Mouse (Mus musculus): ENCODE data around the gene Ppp6r2.

Gene Ppp6r2

DNA sequence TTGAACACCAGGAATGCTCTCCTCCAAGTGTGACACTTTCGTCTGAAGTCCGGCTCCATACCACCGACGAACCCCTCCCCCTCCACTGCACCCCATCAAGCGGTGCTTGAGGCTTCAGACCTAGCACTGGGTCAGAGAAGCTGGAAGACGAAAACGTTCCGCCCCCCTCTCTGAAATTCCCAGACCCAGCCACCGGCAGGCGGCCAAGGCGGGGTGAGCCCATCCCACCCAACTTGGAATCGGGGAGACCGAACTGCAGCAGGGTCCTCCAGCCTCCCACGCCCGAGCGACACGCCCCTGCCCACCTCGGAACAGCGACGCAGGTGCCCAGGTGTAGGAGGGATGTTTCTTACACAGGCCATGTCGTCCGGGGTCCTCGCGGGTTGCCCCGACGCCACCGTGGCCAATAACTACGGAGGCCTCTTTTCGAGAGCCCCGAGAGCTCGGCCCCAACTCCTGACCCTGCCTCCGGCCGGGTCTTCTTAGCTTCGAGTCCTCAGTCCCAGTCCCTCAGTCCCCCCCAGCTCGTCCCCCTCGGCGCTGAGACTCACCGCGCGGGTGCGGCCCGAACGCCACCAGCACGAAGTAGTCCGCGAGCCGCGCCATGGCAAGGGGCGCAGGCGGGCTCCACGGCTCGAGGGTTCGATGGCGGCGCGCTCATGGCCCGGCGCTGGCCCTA lies 103.3 kb downstream of the Ppp6r2 start:
- DNase-seq = peak; percentile 56

DNA sequence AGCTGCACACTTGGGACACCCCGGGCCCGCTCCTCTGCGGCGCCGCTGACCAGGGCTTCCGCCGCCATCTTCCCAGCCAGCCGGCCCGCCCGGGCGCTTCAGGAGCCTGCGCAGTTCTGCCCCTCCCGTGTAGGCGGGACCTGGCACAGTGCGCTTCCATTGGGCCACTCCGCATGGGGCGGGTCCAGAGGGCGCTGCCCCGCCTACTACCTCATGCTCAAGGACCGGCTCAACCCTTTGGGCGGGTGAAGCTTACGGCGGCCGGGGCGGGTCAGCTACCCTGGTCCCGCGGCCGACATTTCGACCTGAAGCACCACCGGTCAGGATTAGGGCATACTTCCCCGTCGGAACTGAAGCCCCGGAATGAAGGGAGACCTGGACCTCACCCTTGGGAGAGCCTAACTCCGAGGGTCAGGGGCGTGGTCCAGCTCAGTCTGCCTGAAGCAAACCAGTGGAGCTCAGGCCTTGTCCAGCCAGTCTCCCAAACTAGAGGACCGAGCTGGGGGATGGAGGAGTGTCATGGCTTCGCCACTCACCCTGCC lies 103.9 kb downstream of the Ppp6r2 start, which contains the start of gene Sbf1:
TSS of gene Sbf1 (minus strand) at position 122 of the 542 bp plus-strand sequence.
- DNase-seq = peak; percentile 99

DNA sequence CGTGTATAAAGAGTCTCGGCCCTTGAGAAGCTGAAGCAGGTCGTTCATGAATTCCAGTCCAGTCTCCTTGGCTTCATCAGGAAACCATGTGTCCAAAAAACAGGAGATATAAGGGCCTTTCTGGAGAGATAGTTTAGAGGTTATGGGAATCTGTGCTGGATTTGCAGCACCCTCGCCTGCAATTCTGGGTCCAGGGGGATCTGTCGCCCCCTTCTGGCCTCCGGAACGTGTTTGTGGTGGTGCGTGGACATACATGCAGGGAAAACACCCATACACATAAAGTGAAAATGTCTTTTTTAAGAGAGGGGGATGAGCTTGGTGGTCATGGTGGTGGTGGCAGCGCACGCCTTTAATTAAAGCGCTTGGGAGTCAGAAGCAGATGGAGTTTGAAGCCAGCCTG lies 104.8 kb downstream of the Ppp6r2 start:
- no peak for DNase-seq

DNA sequence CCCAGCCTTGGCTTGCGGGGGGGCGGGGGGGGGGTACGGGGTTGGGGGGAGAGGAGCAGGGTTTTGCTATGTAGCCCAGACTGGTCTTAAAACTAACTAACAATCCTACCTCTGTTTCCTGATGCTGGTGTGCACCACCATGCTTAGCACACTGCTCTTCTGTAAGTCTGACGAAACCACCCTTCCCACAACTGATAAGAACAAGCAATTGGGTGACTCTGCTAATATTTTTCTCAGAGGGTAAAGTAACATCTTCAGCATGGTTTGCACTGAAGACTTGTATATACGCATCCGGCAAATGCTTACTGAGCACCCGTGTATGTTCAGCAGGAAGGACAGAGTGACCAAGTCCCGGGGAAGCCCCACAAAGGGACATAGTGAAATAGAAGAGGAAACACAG lies 109.9 kb downstream of the Ppp6r2 start:
- no peak for DNase-seq

DNA sequence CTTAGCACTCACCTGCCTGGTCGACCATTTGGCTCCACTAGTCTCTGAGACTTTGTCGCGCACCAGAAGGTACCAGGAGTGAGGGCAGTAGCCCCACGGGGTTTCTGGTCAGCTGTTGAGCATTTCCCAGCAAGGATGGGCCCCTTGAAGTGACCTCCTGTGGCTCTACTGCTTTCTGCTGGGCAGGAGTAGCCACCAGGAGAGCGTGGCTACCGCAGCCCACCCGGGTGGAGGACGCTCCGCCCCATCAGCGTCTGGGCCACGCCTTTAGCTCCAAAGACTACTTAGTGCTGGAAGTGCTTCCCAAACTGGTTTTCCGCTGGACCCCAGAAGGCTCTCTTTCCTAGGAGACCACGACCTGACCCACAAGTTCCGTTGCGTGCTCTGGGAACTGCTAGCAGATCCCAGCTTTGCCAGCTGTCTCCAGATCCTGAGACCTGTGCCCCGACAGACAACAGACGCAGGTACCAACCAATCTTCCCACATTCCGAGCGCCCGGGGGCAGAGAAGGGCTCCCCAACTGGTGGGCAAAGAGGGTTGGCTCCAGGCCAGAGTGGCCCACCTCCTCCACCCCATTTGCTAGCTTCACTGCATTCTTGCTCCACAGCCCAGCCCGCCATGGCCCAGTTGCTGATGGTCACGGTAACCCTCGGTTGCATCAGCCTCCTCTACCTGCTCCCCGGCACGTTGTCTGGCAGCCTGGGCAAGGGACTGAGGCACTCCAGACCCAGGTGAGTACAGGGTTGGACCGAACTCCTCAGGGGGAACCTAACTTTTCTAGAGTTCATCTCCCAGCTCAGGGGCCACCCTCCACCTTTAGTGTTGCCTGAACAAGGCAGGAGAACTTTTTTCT lies 111.5 kb downstream of the Ppp6r2 start, which contains the start of gene Adm2:
TSS of gene Adm2 (plus strand) at position 51 of the 853 bp plus-strand sequence.
- no peak for DNase-seq

DNA sequence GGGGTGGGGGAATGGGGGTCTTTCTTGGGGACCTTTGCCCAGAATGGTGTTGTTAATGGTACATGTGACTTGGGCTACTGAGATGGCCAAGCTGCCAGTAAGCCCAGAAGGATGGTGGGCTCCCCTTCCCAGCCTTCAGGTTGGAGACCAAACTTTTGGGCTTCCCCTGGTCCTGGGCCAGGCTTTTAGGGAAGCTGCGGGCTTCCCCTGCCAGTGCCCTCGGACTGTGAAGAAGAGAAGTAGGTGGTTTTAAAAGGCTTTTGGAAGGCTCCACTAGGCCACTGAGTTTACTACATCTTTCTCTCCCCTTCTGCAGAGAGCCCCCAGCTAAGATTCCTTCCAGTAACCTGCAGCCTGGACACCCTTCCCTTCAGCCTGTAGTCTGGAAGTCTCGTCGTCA lies 112.3 kb downstream of the Ppp6r2 start:
- DNase-seq = no peak

DNA sequence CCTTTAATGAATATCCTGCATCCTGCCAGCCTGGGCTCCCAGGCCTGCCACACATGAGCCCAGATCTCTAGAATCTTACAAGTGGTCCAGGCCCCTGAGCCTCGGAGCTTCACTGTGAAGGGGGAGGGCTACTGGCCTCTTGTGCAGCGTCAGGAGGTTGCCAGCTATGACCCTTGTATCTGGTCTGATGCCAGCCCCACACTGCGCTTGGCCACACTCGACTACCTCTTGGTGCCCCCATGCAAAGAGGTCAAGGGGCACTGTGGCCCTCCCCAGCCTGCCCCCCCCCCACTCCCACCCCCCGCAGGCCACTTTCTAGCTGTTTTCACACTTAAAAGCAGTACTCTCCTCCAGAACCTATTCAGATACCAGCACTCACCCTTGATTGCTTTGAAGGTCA lies 115.1 kb downstream of the Ppp6r2 start:
- DNase-seq = no peak

DNA sequence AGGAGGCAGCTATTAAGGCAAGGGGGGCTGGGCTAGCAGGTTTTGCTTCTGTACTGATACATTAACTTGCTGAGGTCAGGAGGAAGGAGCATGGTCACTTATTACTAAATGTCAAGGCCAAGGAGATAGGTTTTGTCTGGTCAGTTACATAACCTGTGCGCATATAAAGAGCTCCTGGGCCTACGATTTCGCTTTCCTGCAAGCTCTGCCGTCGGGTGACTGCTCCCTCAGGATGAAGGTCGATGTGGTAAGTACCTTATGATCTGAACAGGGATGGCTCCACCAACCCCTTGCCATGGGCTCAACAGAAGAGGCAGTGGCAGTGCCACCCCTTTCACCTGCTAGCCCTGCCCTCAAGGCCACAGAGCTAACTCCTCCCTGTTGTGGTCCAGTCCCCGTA lies 122.9 kb downstream of the Ppp6r2 start, which contains the start of gene Miox:
TSS of gene Miox (plus strand) at position 128 of the 400 bp plus-strand sequence.
- no peak for DNase-seq

DNA sequence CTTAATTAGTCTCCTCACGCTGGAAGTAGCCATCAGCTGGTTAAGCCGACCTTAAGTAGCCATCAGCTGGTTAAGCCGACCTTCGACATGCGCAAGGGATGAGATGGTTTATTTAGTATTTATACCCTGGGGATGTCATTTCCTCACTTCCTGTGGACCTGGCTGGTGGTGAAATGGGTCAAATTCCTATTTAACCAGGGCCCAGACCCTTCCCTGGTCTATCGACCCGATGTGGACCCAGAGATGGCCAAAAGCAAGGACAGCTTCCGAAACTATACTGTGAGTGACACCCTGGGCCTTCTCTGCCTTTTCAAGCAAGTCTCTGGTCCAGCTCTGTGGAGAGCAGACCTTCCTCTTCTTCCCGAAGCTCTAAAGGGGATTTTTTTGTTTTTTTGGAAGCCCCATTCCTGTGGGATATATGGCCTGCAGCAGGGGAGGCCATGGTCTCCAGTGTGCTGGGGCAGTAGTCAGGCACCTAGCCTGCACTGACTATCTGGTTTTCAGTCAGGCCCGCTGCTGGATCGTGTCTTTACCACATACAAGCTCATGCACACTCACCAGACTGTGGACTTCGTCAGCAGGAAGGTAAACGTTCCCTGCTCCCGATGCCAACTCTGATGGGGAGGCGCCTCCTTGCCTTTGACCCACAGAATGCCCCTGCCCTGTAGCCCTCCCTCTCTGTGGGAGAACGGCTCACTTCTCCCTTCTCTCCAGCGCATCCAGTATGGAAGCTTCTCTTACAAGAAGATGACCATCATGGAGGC lies 123.6 kb downstream of the Ppp6r2 start:
- no peak for DNase-seq

DNA sequence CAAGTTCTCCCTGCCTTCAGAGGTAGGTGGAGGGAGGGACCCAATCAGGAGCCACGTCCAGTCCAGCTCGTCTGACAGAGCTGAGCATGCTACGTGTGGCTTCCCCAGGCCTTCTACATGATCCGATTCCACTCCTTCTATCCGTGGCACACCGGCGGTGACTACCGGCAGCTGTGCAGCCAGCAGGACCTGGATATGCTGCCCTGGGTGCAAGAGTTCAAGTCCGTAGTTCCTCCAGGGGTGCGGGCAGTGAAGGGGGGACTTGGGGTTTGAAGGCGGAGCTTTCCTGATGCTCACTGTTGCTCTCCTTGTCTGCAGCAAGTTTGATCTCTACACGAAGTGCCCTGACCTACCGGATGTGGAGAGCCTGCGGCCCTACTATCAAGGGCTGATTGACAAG lies 125.1 kb downstream of the Ppp6r2 start:
- DNase-seq = no peak
